Mouse (Mus musculus) liver, embryonic 16.5 days (tissue): Measurements from ENCODE around the gene Prss50. TPM values are rescaled to one million over a fixed set of nuclear protein-coding genes. Genes with fewer than 3 reads are reported as not detected.
A peak's percentile ranks its signal among the peaks of the same experiment; 100 is the strongest.

Source experiments
- ATAC-seq: fragments of 200-750 bp; cut with Nextera tagmentation; 2 replicates; pipeline ENCODE4 v1.8.0; 2017; ENCODE audit warnings: low read depth, mild to moderate bottlenecking, moderate number of reproducible peaks, moderate library complexity
- H3K27ac ChIP-seq: fragments of 300-500 bp; sonication (generic); 2 replicates; pipeline ENCODE4 v1.5.1; 2014; ENCODE audit warnings: mild to moderate bottlenecking, low read length
- H3K27me3 ChIP-seq: fragments of 300-500 bp; sonication (generic); 2 replicates; pipeline ENCODE4 v1.6.1; 2014; ENCODE audit warnings: low read depth, low read length, mixed read lengths; ENCODE audit not compliant: control insufficient read depth, insufficient read depth
- H3K36me3 ChIP-seq: fragments of 300-500 bp; sonication (generic); 2 replicates; pipeline ENCODE4 v1.6.1; 2014; ENCODE audit warnings: mild to moderate bottlenecking; ENCODE audit not compliant: control insufficient read depth, insufficient read depth
- H3K4me1 ChIP-seq: fragments of 300-500 bp; sonication (generic); 2 replicates; pipeline ENCODE4 v1.6.1; 2014; ENCODE audit warnings: low read depth, low read length, mixed read lengths; ENCODE audit not compliant: control insufficient read depth
- H3K4me2 ChIP-seq: fragments of 300-500 bp; sonication (generic); 2 replicates; pipeline ENCODE4 v1.6.1; 2014; ENCODE audit warnings: low read depth, low read length, mixed read lengths
- H3K4me3 ChIP-seq: fragments of 300-500 bp; sonication (generic); 2 replicates; pipeline ENCODE4 v1.5.1; 2014; ENCODE audit warnings: low read depth, mild to moderate bottlenecking, low read length
- H3K9ac ChIP-seq: fragments of 300-500 bp; sonication (generic); 2 replicates; pipeline ENCODE4 v1.6.1; 2014; ENCODE audit warnings: low read depth, low read length
- H3K9me3 ChIP-seq: fragments of 300-500 bp; sonication (generic); replicated peaks from 2 replicates; pipeline ENCODE4 v1.6.1; 2016; ENCODE audit warnings: low read length; ENCODE audit not compliant: control insufficient read depth
- WGBS: fragments of 180-500 bp; shearing (Covaris S2); extraction: QIAGEN DNeasy Blood & Tissue Kit; methylation state at CpG from one replicate; pipeline ENCODE4 v1.1.7; 2014; ENCODE audit not compliant: insufficient replicate concordance; 5-methylcytosine and 5-hydroxymethylcytosine counted together
- polyA plus RNA-seq: library from polyadenylated mRNA; unstranded; fragments of >200 nt; fragmentation: Nextera tagmentation; extraction: Ambion mirVana; gene quantifications from 2 replicates; pipeline ENCODE4 v1.2.1, GENCODE M21; 2015

The Prss50 gene
- polyA plus RNA-seq, 1 experiment from 2014 or later, result 8.2 TPM

- Histone ChIP-seq H3K4me3 (peak overlapping the region; percentile 7; the same call in 1 of the 2 replicates), H3K9me3 (no peaks in the 10 kb centered on the region), H3K27me3 (no peaks in the 10 kb centered on the region), H3K4me1 (peaks cover 21% of the 10 kb centered on the region), H3K9ac (no peak overlapping the region), H3K4me2 (peak overlapping the region; percentile 69), H3K36me3 (no peaks in the 10 kb centered on the region), H3K27ac (peak overlapping the region; percentile 55)
- 35% methylated on average over 5 of the region's 5 CpGs for WGBS
- no peak for ATAC-seq
Observed at GRCm38 (mm10) chr9:110858523-110858922, 756 bp downstream of the Prss50 start.

GRCm38 (mm10) chr9:110858967-110859596 is 1.3 kb downstream of the Prss50 start:
- WGBS, result 20% methylated on average over 5 of the region's 5 CpGs
- Histone ChIP-seq H3K4me3 (no peak overlapping the region), H3K9me3 (no peaks in the 10 kb centered on the region), H3K9ac (no peak overlapping the region), H3K36me3 (no peaks in the 10 kb centered on the region), H3K27me3 (no peaks in the 10 kb centered on the region), H3K4me2 (peak overlapping the region; percentile 69; the same call in 1 of the 2 replicates), H3K27ac (peak overlapping the region; percentile 55), H3K4me1 (peaks cover 21% of the 10 kb centered on the region)
- ATAC-seq, result peak; percentile 85

- Histone ChIP-seq H3K36me3 (no peaks in the 10 kb centered on the region), H3K4me1 (no peaks in the 10 kb centered on the region; the same call in none of the 2 replicates), H3K9ac (no peak overlapping the region), H3K9me3 (no peaks in the 10 kb centered on the region), H3K4me3 (no peak overlapping the region), H3K4me2 (no peak overlapping the region), H3K27ac (no peak overlapping the region), H3K27me3 (peaks cover 15% of the 10 kb centered on the region)
- 10% methylated on average over 7 of the region's 7 CpGs for WGBS
- no peak; the same call in 1 of the 2 replicates for ATAC-seq
Observed at GRCm38 (mm10) chr9:110871030-110871429, 13.3 kb downstream of the Prss50 start.

GRCm38 (mm10) chr9:110873681-110874659 is 16.2 kb downstream of the Prss50 start:
- H3K4me1 ChIP-seq, result peaks cover 2% of the 10 kb centered on the region
- H3K4me2 ChIP-seq, result peak overlapping the region; percentile 12
- peaks cover 15% of the 10 kb centered on the region for H3K27me3 ChIP-seq
- 12% methylated on average over 40 of the region's 40 CpGs for WGBS
- H3K9ac ChIP-seq, result no peak overlapping the region
- H3K9me3 ChIP-seq, result no peaks in the 10 kb centered on the region
- H3K27ac ChIP-seq, result no peak overlapping the region
- no peak for ATAC-seq
- H3K36me3 ChIP-seq, result no peaks in the 10 kb centered on the region
- no peak overlapping the region for H3K4me3 ChIP-seq

GRCm38 (mm10) chr9:110874660-110875191 is 17.0 kb downstream of the Prss50 start:
- H3K36me3 ChIP-seq, result no peaks in the 10 kb centered on the region
- H3K27me3 ChIP-seq, result peaks cover 23% of the 10 kb centered on the region
- no peak for ATAC-seq
- H3K4me2 ChIP-seq, result no peak overlapping the region
- H3K9ac ChIP-seq, result no peak overlapping the region
- H3K4me1 ChIP-seq, result peaks cover 2% of the 10 kb centered on the region
- H3K9me3 ChIP-seq, result no peaks in the 10 kb centered on the region
- no peak overlapping the region for H3K27ac ChIP-seq
- H3K4me3 ChIP-seq, result no peak overlapping the region
- 26% methylated on average over 3 of the region's 3 CpGs for WGBS

GRCm38 (mm10) chr9:110875288-110875695 is 17.5 kb downstream of the Prss50 start:
- H3K4me3 ChIP-seq, result no peak overlapping the region
- peaks cover 29% of the 10 kb centered on the region for H3K27me3 ChIP-seq
- 61% methylated on average over 4 of the region's 6 CpGs for WGBS
- peak; percentile 45 for ATAC-seq
- H3K9me3 ChIP-seq, result no peaks in the 10 kb centered on the region
- H3K36me3 ChIP-seq, result no peaks in the 10 kb centered on the region
- H3K27ac ChIP-seq, result peak overlapping the region; percentile 69
- peaks cover 2% of the 10 kb centered on the region for H3K4me1 ChIP-seq
- no peak overlapping the region for H3K9ac ChIP-seq
- H3K4me2 ChIP-seq, result no peak overlapping the region

GRCm38 (mm10) chr9:110877353-110877752 is 19.6 kb downstream of the Prss50 start:
- Histone ChIP-seq H3K9ac (no peak overlapping the region), H3K27me3 (peaks cover 37% of the 10 kb centered on the region)
- 30% methylated on average over 1 of the region's 1 CpGs for WGBS

GRCm38 (mm10) chr9:110877888-110878287 is 20.1 kb downstream of the Prss50 start:
- Histone ChIP-seq H3K27ac (peak overlapping the region; percentile 83), H3K4me3 (no peak overlapping the region), H3K9ac (no peak overlapping the region; the same call in 1 of the 2 replicates), H3K4me1 (peaks cover 2% of the 10 kb centered on the region), H3K4me2 (0 out of 2 replicates have a peak overlapping the region, but pooled peaks have one; percentile 54), H3K27me3 (peaks cover 33% of the 10 kb centered on the region), H3K36me3 (no peaks in the 10 kb centered on the region), H3K9me3 (no peaks in the 10 kb centered on the region)
- 59% methylated on average over 5 of the region's 5 CpGs for WGBS
- ATAC-seq, result peak; percentile 68

More at GRCm38 (mm10) chr9:110877353-110877752, 19.6 kb downstream of the Prss50 start:
- H3K27ac ChIP-seq, result peak overlapping the region; percentile 83
- H3K9me3 ChIP-seq, result no peaks in the 10 kb centered on the region
- no peak overlapping the region for H3K4me3 ChIP-seq
- peaks cover 2% of the 10 kb centered on the region for H3K4me1 ChIP-seq
- peak; percentile 51 for ATAC-seq
- H3K4me2 ChIP-seq, result no peak overlapping the region
- H3K36me3 ChIP-seq, result no peaks in the 10 kb centered on the region
